Mouse (Mus musculus) G1E-ER4 (cell line): ENCODE data around the gene Scube1. TPM values are rescaled to one million over a fixed set of nuclear protein-coding genes. Genes with fewer than 3 reads are reported as not detected.

ENCODE experiments used
- GATA1 ChIP-seq: IDR thresholded peaks from one replicate; pipeline ENCODE4 v1.8.0; 2012; ENCODE audit warnings: low read length, inconsistent platforms
- polyA plus RNA-seq: library from polyadenylated mRNA; stranded (reverse); fragments of >175 nt; gene quantifications from 2 replicates; pipeline ENCODE4 v1.2.3, GENCODE M21; 2012

Scube1 gene
- polyA plus RNA-seq: not detected in 2 replicates

DNA sequence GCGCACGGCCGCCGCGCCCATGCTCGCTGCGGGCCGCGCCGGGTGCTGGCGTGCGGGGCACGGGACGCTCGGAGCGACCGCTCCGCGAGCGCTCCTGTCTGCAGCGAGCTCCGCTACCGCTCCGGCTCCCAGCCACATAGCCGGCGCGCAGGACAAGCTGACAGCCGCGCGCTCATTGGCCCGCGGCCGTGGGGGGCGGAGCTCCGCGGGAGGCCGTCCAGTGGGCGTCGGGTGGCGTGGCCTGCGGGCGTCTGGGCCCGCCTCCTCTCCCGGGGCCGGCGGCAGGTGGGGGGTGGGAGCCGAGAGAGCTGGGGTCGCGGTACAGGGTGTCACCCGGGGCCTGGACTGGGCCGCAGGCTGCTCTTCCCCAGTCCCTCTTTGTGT lies at the start of gene Scube1:
TSS of gene Scube1 (minus strand) at position 136 of the 384 bp plus-strand sequence.
- TF ChIP-seq GATA1: no peak

- TF ChIP-seq GATA1: no peak
These were observed 48.1 kb upstream of the Scube1 start for GRCm38 (mm10) chr15:83772953-83773352.

GRCm38 (mm10) chr15:83772460-83772859 lies 47.6 kb upstream of the Scube1 start:
- TF ChIP-seq GATA1: no peak

GRCm38 (mm10) chr15:83771346-83772053 lies 46.7 kb upstream of the Scube1 start:
- no peak for TF ChIP-seq GATA1

DNA sequence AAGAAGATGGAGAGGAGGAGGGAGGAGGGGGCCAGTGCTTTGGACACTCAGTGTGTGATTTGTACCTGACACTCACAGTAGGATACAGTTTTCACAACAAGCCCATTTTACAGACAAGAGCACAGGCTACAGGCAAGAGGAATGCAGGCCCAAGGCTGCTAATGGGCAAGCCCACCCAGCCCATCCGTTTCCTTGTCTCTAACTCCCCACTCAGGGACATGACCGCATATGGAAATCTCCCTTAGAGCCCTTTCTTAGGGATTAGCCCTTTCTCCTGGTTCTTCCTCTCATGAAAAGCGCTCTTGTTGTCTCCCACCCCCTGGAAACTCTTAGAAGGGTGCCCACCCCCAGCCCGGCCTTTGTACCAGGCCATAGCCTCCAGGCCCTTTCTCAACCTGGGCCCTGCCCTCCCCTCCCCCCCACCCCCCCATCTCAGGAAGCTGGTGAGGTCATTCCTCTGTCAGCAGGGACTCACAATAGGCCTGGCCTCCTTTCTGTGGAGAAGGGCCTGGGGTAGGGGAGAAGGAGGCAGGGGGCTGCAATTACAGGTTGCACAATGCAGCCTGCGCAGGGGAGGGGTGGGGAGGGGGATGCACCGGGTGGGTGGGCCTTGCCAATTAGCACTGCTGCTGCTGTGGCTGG lies 40.7 kb upstream of the Scube1 start:
- TF ChIP-seq GATA1: no peak

DNA sequence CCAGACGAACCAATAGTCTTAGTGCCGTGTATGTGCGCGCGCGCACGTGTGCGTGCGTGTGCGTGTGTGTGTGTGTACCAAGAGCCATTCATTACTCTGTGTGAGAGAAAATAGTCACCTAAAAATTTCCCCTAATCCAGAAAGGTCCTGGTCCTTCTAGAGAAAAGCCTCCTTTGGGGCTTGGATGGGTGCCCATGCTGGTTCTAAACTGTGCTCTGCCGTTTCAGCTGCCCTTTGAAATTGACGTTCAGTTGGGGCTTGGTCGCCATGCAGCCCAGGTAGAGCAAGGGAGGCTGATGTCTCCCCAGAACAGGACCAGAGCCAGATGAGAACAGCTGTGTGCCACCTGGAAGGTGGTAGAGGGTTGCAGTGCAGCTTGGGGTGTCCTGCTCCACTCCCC lies 36.7 kb upstream of the Scube1 start:
- no peak for TF ChIP-seq GATA1

DNA sequence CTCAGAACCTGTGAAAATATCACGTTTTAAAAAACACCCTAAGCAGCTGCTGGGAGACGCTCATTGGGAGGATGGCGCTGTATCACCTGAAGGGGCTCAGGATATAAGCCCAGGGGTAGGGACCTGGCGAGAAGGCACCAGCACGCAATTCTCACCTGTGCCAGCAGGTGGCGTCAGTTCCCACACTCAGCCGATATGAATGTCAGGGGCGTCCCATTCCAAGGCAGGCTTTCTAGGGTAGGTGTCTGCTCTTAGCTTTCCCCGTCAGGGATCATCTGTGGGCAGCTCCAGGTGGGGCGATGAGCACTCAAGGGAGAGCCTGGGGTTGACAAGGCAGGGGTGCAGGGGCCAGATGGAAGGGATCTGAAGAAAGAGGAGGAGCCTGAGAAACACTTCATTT lies 35.9 kb upstream of the Scube1 start:
- TF ChIP-seq GATA1: no peak

GRCm38 (mm10) chr15:83758958-83759357 lies 34.1 kb upstream of the Scube1 start:
- TF ChIP-seq GATA1: no peak

GRCm38 (mm10) chr15:83756742-83757141 lies 31.9 kb upstream of the Scube1 start:
- no peak for TF ChIP-seq GATA1

- TF ChIP-seq GATA1: no peak
These were observed 24.6 kb upstream of the Scube1 start for GRCm38 (mm10) chr15:83749436-83749835.

DNA sequence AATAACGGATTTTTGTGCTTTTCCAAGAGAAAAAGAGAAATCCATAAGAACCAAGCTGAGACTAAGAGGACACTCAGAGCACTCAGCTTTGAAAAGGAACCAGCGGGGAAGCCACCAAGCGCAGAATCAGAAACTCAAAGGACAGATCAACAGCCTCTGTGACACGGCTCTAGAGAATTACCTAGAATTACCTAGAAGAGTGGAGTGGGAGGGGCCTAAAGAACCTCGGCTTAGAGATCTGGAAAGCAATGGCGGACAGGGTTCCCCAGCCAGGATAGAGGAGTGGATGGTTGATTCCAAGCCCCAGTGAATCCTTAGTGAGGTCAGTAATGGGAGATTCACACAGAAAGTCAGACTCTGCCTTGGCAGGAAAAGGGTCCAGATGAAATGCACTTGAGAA lies 24.2 kb upstream of the Scube1 start:
- TF ChIP-seq GATA1: no peak

DNA sequence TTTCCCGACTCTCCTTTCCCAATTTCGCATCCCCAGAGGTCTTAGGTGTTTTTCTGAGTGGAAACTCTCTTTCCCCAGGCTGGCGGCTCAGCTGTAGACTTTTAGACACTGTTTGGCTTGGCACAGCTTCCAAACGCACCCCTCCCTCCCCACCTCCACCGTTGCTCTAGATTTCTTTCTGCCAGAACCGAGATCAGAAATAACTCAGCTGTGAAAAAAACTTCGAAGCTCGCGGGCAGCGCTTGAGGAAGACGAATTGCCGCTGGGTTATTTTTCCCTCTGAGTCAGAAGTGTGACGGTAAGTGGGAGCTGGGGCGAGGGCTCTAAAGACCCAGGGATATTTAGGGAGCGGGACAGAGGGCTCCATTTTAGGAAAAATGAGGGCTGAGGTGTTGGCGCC lies 21.5 kb upstream of the Scube1 start:
- no peak for TF ChIP-seq GATA1

DNA sequence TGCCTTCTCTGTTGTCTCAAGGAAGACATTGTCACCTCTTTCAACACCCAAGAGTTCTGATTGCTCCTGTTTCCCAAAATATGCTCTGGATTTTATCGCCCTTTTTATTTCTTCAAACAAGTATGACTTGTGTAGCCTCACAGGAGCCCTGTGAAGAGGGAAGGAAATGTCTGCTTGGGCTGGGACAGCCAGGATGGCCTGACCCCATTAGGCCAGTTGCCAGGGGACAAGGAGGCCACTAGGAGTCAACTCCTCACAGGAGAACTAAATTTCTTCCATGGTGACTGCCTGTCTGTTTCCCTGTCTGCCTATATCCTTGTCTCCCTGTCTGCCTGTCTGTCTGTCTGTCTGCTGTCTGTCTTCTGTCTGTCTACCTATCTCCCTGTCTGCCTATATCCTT lies 17.2 kb upstream of the Scube1 start:
- TF ChIP-seq GATA1: no peak

DNA sequence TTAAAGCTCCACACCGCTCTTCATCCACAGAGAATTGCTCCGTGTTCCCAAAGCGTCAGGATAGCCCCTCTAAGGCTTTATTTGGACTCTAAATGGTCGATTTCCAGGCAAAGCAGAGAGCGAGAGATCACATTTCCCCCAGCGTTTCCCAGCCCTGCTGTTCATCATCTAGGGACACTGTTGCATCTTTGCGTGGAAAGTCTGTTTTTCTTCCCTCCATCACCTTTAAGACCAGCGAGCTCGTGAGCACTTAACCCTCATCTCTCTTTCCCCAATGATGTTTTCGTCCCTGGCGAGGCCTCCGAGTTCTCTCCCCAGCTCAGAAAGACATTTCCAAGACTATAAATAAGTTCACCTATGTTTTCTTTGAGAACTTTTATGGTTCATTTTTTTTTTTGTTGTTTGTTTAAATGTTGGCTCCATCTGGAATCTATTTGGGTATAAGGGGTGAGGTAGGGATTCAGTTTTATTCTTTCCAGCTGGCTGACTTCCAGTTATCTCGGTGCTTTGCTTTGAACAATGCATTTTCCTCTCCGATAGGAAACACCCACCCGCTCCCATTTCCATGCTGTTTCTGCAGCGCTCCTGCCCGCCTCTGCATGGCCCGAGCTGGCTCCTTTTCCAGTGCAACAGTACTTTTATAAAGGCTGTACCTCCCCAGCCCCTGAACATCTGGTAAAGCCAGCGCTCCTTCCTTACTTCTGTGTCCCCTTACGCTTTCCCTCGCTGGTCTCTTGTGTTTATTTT lies 16.0 kb upstream of the Scube1 start:
- TF ChIP-seq GATA1: no peak

- TF ChIP-seq GATA1: no peak
These were observed 2.8 kb upstream of the Scube1 start for GRCm38 (mm10) chr15:83727626-83728025.

- no peak for TF ChIP-seq GATA1
These were observed 1.9 kb upstream of the Scube1 start for GRCm38 (mm10) chr15:83726741-83727140.
